8 mouse cellular contexts compared by ENCODE assay signal in genomic region chr12:44268728-44269302, GRCm38 (mm10). TPM values are rescaled to one million over a fixed set of nuclear protein-coding genes. Genes with fewer than 3 reads are reported as not detected.
DNase-seq lines count a peak whose midpoint lies in the region; ATAC-seq lines count a peak whose summit lies in the region.

No protein-coding gene starts in this region.

- H3K4me1 ChIP-seq in intestine, embryonic 14.5 days (replicated peaks; ENCODE audit: control insufficient read depth, insufficient read depth, low read length), result 0 out of 2 replicates have a peak, but pooled peaks cover 5% of the 10 kb centered on the region

- intact Hi-C loops in gastrocnemius, postnatal 14 days (cut with DNase I; ENCODE audit: low total_unique reads), result loop anchor here (2.0 kb wide), 1 partner anchor 58 kb away; the partner anchor contains the start of gene Dnajb9
- intact Hi-C loops in left cerebral cortex, postnatal 14 days (cut with DNase I), result loop anchor here (1.0 kb wide), 1 partner anchor 59 kb away; the partner anchor contains the start of gene Dnajb9

- no peaks in the 10 kb centered on the region for H3K9me3 ChIP-seq in intestine, embryonic 14.5 days (ENCODE audit: control insufficient read depth, low read length)

- peak; percentile 100 for ATAC-seq in intestine, embryonic 14.5 days (replicated peaks; ENCODE audit: low FRiP score, low TSS enrichment, low read depth)

- peak overlapping the region; percentile 70 for H3K4me2 ChIP-seq in intestine, embryonic 14.5 days (ENCODE audit: low read length)

- H3K36me3 ChIP-seq in intestine, embryonic 14.5 days (ENCODE audit: control insufficient read depth, insufficient read depth, low read length), result no peaks in the 10 kb centered on the region

- DNase-seq in adipocyte (ENCODE audit: low spot score), result peak; percentile 99
- DNase-seq in embryo, embryonic 10 days (ENCODE audit: low spot score), result peak; percentile 100
- DNase-seq in gastrocnemius, postnatal 14 days, result peak; percentile 100
- DNase-seq in intestine, embryonic 14.5 days (ENCODE audit: low spot score), result peak; percentile 100
- DNase-seq in left cerebral cortex, postnatal 14 days (ENCODE audit: low spot score in 2 of 2), result peak; percentile 98 to 99
- peak; percentile 98 for DNase-seq in mesoderm, embryonic 11.5 days (ENCODE audit: low read depth, low spot score)
- peak; percentile 99 for DNase-seq in right cerebral cortex, postnatal 36 days (ENCODE audit: low spot score in 2 of 2)
- DNase-seq in yolk sac, embryonic 10.5 days (ENCODE audit: low spot score), result peak; percentile 99

- H3K27me3 ChIP-seq in intestine, embryonic 14.5 days (replicated peaks; ENCODE audit: control insufficient read depth, insufficient read depth, low read length), result no peaks in the 10 kb centered on the region

- peak overlapping the region; percentile 52 for H3K4me3 ChIP-seq in intestine, embryonic 14.5 days (ENCODE audit: low read depth, low read length)

- peak overlapping the region; percentile 77 for H3K9ac ChIP-seq in intestine, embryonic 14.5 days (ENCODE audit: low read length)

- 0% methylated on average over 30 of the region's 38 CpGs for WGBS in intestine, embryonic 14.5 days

- peak overlapping the region; percentile 93 for H3K27ac ChIP-seq in intestine, embryonic 14.5 days (ENCODE audit: low read depth)

RNA-seq across cellular contexts. Expression of gene Pnpla8, which starts 47.6 kb away (rescaled TPM):
- 10 to 100 TPM; 63.7 to 95.8 TPM for total RNA-seq in gastrocnemius, postnatal 14 days (2021)
- polyA plus RNA-seq in intestine, embryonic 14.5 days (2014; fragmentation: Nextera tagmentation; extraction: Ambion mirVana), result 46.4 and 48.2 TPM in 2 replicates
- 100 to 1,000 TPM; 117 to 126 TPM for total RNA-seq in left cerebral cortex, postnatal 14 days (2021)

RNA-seq across cellular contexts. Expression of gene Dnajb9, which starts 58.7 kb away (rescaled TPM):
- 10 to 100 TPM; 17.2 to 22.2 TPM for total RNA-seq in gastrocnemius, postnatal 14 days (2021)
- 18.8 and 19.0 TPM in 2 replicates for polyA plus RNA-seq in intestine, embryonic 14.5 days (2014; fragmentation: Nextera tagmentation; extraction: Ambion mirVana)
- total RNA-seq in left cerebral cortex, postnatal 14 days (2021), result 10 to 100 TPM; 33.1 to 36.9 TPM

RNA-seq across cellular contexts. Expression of gene Nrcam, which starts 59.9 kb away (rescaled TPM):
- 1 to 10 TPM; 1.4 to 3.5 TPM for total RNA-seq in gastrocnemius, postnatal 14 days (2021)
- polyA plus RNA-seq in intestine, embryonic 14.5 days (2014; fragmentation: Nextera tagmentation; extraction: Ambion mirVana), result 5.2 and 6.5 TPM in 2 replicates
- total RNA-seq in left cerebral cortex, postnatal 14 days (2021), result 100 to 1,000 TPM; 515 to 519 TPM

Comparison
In these comparisons a context has a peak if more than half of its experiments do, and no peak if none do; other contexts are left out.
1. Peak in every context shown above with its lines: DNase-seq, ATAC-seq, H3K4me3 ChIP-seq and H3K27ac ChIP-seq.
2. RNA of gene Nrcam, which starts 59.9 kb away (total RNA-seq): 515 to 519 TPM in left cerebral cortex, postnatal 14 days; 1.4 to 3.5 TPM in gastrocnemius, postnatal 14 days; every median in the first group is over 100 times any median in the second.